29 mouse cellular contexts compared by ENCODE assay signal in genomic region chr9:31757894-31758561, GRCm38 (mm10).
DNase-seq lines count a peak whose midpoint lies in the region; ATAC-seq and TF ChIP-seq lines count a peak whose summit lies in the region.
"Had no signal": no experiment of that assay in that cellular context is flagged by ENCODE, and none has a peak within 500 bp of the region (broad histone marks: within the 10 kb centered on the region; RNA-seq: fewer than 3 reads in every experiment).

No protein-coding gene starts in this region.

- H3K4me1 ChIP-seq in intestine, embryonic 14.5 days (replicated peaks; ENCODE audit: control insufficient read depth, insufficient read depth, low read length): no peaks in the 10 kb centered on the region
- no peaks in the 10 kb centered on the region for H3K4me1 ChIP-seq in intestine, postnatal 0 days (replicated peaks; ENCODE audit: control insufficient read depth, insufficient read depth, low read length)
- H3K4me1 ChIP-seq in intestine, embryonic 16.5 days (ENCODE audit: control insufficient read depth, insufficient read depth, low read length): no peaks in the 10 kb centered on the region
- H3K4me1 ChIP-seq: embryonic facial prominence, embryonic 13.5 days; heart, embryonic 12.5 days; kidney, embryonic 15.5 days; neural tube, embryonic 12.5 days had no signal

- intact Hi-C loops in heart, postnatal 14 days (cut with DNase I): no loop called here

- ATAC-seq in intestine, embryonic 14.5 days (replicated peaks; ENCODE audit: low FRiP score, low TSS enrichment, low read depth): peak; percentile 66; the same call in 1 of the 2 replicates
- no peak for ATAC-seq in intestine, postnatal 0 days
- ATAC-seq in intestine, embryonic 16.5 days: peak; percentile 64
- ATAC-seq: forebrain, embryonic 15.5 days; hindbrain, postnatal 0 days; midbrain, embryonic 16.5 days had no signal

- 63% methylated on average over 6 of the region's 6 CpGs for WGBS in intestine, embryonic 14.5 days
- 43% methylated on average over 6 of the region's 6 CpGs for WGBS in intestine, postnatal 0 days
- WGBS in intestine, embryonic 16.5 days: 56% methylated on average over 6 of the region's 6 CpGs

- H3K27me3 ChIP-seq in intestine, embryonic 14.5 days (replicated peaks; ENCODE audit: control insufficient read depth, insufficient read depth, low read length): no peaks in the 10 kb centered on the region
- H3K27me3 ChIP-seq in intestine, postnatal 0 days (replicated peaks; ENCODE audit: control insufficient read depth, insufficient read depth, low read length): no peaks in the 10 kb centered on the region
- H3K27me3 ChIP-seq in intestine, embryonic 16.5 days (replicated peaks; ENCODE audit: control insufficient read depth, insufficient read depth, low read length): no peaks in the 10 kb centered on the region
- H3K27me3 ChIP-seq: CH12.LX; embryonic facial prominence, embryonic 13.5 days; forebrain, embryonic 15.5 days; heart, embryonic 12.5 days; kidney, embryonic 15.5 days; neural tube, embryonic 12.5 days had no signal

- DNase-seq in cerebellum, adult 11-12 months: peak; percentile 2
- DNase-seq in cerebellum, adult 9-10 months: no peak
- DNase-seq in intestine, embryonic 14.5 days (ENCODE audit: low spot score): no peak
- peak; percentile 77 for DNase-seq in Muller cell, postnatal 12 days (ENCODE audit: inconsistent ontology term)
- no peak for DNase-seq in spleen, adult 18-20 months
- no peak for DNase-seq in heart, postnatal 14 days
- DNase-seq: adrenal gland, postnatal 14 days; gastrocnemius, postnatal 25 days; kidney, adult 18-20 months; kidney, postnatal 36 days; liver; lung, adult 2 months; lung, postnatal 14 days; right cerebral cortex, postnatal 4 days had no signal

- TF ChIP-seq CTCF in intestine, postnatal 0 days (IDR thresholded peaks at IDR 0.05; ENCODE audit: low read depth): no peak

- no peak overlapping the region for H3K4me3 ChIP-seq in intestine, embryonic 14.5 days (ENCODE audit: low read depth, low read length)
- no peak overlapping the region for H3K4me3 ChIP-seq in intestine, postnatal 0 days (ENCODE audit: low read depth, low read length)
- no peak overlapping the region for H3K4me3 ChIP-seq in intestine, embryonic 16.5 days (ENCODE audit: low read length)
- H3K4me3 ChIP-seq: embryonic facial prominence, embryonic 13.5 days; forebrain, embryonic 10.5 days; forebrain, embryonic 15.5 days; heart, embryonic 12.5 days; hindbrain, embryonic 10.5 days; kidney, embryonic 15.5 days; midbrain, embryonic 10.5 days; myocyte; neural tube, embryonic 12.5 days had no signal

- no peaks in the 10 kb centered on the region for H3K36me3 ChIP-seq in intestine, embryonic 14.5 days (ENCODE audit: control insufficient read depth, insufficient read depth, low read length)
- H3K36me3 ChIP-seq in intestine, postnatal 0 days (ENCODE audit: control insufficient read depth, insufficient read depth): no peaks in the 10 kb centered on the region
- H3K36me3 ChIP-seq in intestine, embryonic 16.5 days (ENCODE audit: control insufficient read depth, insufficient read depth, low read length): no peaks in the 10 kb centered on the region
- H3K36me3 ChIP-seq: embryonic facial prominence, embryonic 13.5 days; forebrain, embryonic 10.5 days; forebrain, embryonic 15.5 days; heart, embryonic 12.5 days; hindbrain, embryonic 10.5 days; kidney, embryonic 15.5 days; midbrain, embryonic 10.5 days; neural tube, embryonic 12.5 days had no signal

- no peak overlapping the region for H3K27ac ChIP-seq in intestine, embryonic 14.5 days (ENCODE audit: low read depth)
- H3K27ac ChIP-seq in intestine, postnatal 0 days (ENCODE audit: low read depth, low read length): no peak overlapping the region
- no peak overlapping the region for H3K27ac ChIP-seq in intestine, embryonic 16.5 days (ENCODE audit: low read length)
- H3K27ac ChIP-seq: embryonic facial prominence, embryonic 13.5 days; forebrain, embryonic 10.5 days; forebrain, embryonic 15.5 days; hindbrain, embryonic 10.5 days; hindbrain, postnatal 0 days; kidney, embryonic 15.5 days; liver, embryonic 14.5 days; midbrain, embryonic 10.5 days; neural tube, embryonic 12.5 days had no signal

- H3K4me2 ChIP-seq in intestine, embryonic 14.5 days (ENCODE audit: low read length): no peak overlapping the region
- H3K4me2 ChIP-seq in intestine, postnatal 0 days (replicated peaks; ENCODE audit: low read depth): no peak overlapping the region
- H3K4me2 ChIP-seq in intestine, embryonic 16.5 days (ENCODE audit: low read depth, low read length): no peak overlapping the region
- H3K4me2 ChIP-seq: embryonic facial prominence, embryonic 13.5 days; forebrain, embryonic 15.5 days; heart, embryonic 12.5 days; kidney, embryonic 15.5 days; neural tube, embryonic 12.5 days had no signal

- no peaks in the 10 kb centered on the region for H3K9me3 ChIP-seq in intestine, embryonic 14.5 days (ENCODE audit: control insufficient read depth, low read length)
- no peaks in the 10 kb centered on the region for H3K9me3 ChIP-seq in intestine, postnatal 0 days (ENCODE audit: control insufficient read depth)
- H3K9me3 ChIP-seq in intestine, embryonic 16.5 days (ENCODE audit: control insufficient read depth, low read length): no peaks in the 10 kb centered on the region
- H3K9me3 ChIP-seq: forebrain, embryonic 10.5 days; forebrain, embryonic 15.5 days; heart, embryonic 12.5 days; hindbrain, embryonic 10.5 days; kidney, embryonic 15.5 days; midbrain, embryonic 10.5 days; neural tube, embryonic 12.5 days had no signal

- no peak overlapping the region for H3K9ac ChIP-seq in intestine, embryonic 14.5 days (ENCODE audit: low read length)
- H3K9ac ChIP-seq in intestine, postnatal 0 days (ENCODE audit: low read depth, low read length): no peak overlapping the region
- no peak overlapping the region for H3K9ac ChIP-seq in intestine, embryonic 16.5 days (ENCODE audit: low read depth, low read length)
- H3K9ac ChIP-seq: embryonic facial prominence, embryonic 13.5 days; forebrain, embryonic 15.5 days; heart, embryonic 12.5 days; kidney, embryonic 15.5 days; liver, embryonic 14.5 days; neural tube, embryonic 12.5 days had no signal

Comparison
In these comparisons a context has a peak if more than half of its experiments do, and no peak if none do; other contexts are left out.
1. DNase-seq: peak in cerebellum, adult 11-12 months (single experiment) and Muller cell, postnatal 12 days (single experiment); none in cerebellum, adult 9-10 months (single experiment), intestine, embryonic 14.5 days (single experiment), spleen, adult 18-20 months (0 of 2) and heart, postnatal 14 days (0 of 2).